Mouse (Mus musculus): ENCODE measurements around the gene Kif4.

- TF ChIP-seq CTCF (IDR thresholded peaks at IDR 0.05; ENCODE audit: low read depth, low read length) (no peak), POLR2A (IDR thresholded peaks at IDR 0.05; ENCODE audit: borderline replicate concordance, low read depth, low read length) (no peak)
Observed at GRCm38 (mm10) chrX:100716173-100716572, 90.6 kb downstream of the Kif4 start.
